Mouse (Mus musculus) activated CD4-positive, CD25-positive, alpha-beta regulatory T cell, adult 4 months (primary cell): Measurements from ENCODE around the gene Xcr1. TPM values are rescaled to one million over a fixed set of nuclear protein-coding genes. Genes with fewer than 3 reads are reported as not detected.

Experiments
- ATAC-seq: one replicate; pipeline ENCODE4 v1.8.0; 2017
- polyA plus RNA-seq, 2 experiments: library from polyadenylated mRNA; unstranded; fragments of 100-300 nt; shearing (Covaris generic); gene quantifications; one replicate each; pipeline ENCODE4 v1.2.1; 2017

Gene Xcr1
- polyA plus RNA-seq, 2 experiments from 2014 or later: 0.64 to 0.67 TPM

DNA sequence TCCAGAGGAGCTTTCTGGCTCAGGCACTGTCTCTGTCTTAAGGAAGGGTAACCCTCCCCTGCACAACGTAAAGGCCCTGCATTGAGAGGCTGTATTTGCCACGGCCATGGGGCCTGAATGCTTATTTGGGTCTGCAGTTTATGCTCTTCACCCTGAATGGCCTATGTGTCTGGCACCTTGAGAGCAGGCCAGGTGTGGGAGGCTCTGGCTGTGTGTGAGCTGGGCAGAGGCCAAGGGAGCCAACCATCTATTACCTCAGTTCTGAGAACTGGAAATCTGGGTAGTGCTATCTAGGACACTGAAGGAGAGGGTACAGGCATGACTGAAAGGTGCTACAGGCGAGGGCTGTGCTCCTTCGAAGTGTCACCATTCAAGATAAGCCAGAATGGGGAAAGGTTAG is 47.0 kb downstream of the Xcr1 start:
- no peak for ATAC-seq

DNA sequence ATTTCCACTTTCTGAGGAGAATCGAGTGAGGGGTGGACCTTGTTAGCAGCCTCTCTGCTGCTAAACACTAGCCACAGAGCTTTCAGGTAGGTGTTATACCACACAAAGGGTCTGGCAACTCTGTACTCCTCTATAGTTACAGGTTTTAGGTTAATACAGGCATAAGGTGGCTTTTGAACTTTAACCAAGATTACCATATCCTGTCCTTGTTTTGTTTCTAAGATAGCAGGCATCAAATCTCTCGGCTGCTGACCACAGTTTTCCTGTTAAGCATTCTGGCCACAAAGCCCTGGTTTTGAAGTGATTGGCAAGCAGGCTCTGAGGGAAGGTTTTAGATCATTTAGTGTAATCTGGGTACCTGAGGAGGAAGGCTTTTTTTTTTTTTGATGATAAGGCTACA is 47.5 kb downstream of the Xcr1 start:
- ATAC-seq: peak; percentile 80

DNA sequence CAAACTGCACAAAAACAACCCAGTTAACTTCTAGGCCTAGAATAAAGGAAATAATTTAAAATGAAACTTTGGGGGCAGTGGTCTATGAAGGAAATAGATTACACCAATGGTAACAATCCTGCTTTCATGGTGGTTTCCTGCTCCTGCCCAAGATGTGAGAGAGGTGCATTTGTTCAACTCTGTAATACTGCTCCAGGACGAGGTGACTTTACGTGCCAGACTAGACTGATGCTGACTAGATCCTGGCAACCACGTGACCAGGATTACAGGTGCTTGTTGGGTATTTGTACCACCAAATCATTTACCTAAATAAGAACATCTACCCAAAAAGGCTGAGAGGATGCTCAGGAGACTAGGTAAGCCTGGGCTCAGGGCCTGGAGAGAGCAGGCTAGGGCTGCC is 50.0 kb downstream of the Xcr1 start:
- peak; percentile 33 for ATAC-seq

DNA sequence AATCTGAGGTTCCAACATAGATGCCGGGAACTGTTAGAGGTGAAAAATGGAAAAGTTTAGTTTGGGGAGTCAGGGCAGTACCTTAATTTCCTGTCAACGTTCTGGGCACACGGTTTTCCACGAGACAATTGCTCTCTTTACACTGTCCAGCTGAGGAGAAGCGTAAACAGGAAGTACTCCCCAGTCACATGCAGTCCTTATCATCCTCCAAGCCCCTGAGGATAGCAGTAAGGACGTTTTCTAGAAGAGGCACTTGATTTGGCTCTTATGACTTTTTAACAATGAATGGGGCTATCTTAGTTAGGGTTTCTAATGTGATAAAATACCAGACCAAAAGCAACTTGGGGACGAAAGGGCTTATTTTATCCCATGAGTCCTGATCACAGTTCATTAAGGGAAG is 53.2 kb downstream of the Xcr1 start:
- no peak for ATAC-seq

DNA sequence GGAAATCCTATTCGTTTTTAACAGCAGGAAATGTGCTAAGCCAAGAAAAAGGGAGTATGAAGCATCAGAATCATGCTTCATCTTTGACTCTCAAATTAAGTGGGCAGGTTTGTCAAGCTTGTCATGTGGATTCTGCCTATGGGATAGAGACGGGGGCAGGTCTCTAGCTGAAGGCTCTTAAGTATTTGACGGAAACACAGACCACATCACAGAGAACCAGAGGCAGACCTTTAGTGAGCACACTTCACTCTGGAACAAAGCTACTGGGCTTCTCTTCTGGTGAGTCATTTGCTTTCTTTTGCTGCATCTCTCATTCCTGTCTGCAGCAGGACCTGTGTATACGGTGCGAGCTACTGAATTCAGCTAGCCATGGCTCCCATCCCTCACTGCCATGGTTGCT is 55.6 kb downstream of the Xcr1 start, which contains the start of gene Cxcr6:
Gene Cxcr6 (plus strand): TSS at position 209 of the 400 bp plus-strand sequence.
- peak; percentile 78 for ATAC-seq

DNA sequence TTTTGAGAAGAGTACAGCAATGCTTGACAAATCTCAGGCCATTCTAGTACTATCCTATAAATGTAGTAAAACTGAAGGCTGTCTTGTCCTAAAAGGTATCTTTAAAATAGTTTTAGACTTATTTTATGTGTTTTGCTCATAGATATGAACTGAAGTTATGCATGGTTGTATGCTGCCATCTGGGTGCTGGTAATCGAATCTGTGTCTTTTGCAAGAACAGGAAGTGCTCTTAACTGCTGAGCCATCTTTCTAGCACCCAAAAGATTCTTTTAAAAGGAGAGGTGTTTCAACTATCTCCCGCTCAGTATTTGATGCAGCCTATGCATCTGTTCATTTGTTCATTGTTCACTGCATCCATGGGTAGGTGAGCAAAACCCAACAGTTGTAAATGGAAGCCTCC is 56.6 kb downstream of the Xcr1 start:
- peak; percentile 15 for ATAC-seq

DNA sequence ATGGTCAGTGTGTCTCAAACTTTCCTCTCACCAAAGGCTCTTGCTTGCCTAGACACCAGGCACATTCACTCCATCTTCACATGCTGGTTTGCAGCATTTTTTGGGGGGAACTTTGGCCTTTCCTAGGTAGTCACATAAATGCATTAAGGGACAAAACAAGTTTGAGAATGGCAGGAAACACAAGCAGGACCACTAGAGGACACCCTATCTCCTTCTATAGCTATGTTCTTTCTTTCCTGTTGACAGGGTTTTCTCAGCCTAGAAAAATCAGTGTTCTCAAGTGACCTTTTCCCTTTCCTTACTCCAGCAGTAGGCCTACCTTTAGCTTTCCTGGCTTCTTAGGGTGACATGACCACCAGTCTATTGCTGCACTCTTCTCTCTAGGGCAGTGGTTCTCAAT is 58.9 kb downstream of the Xcr1 start:
- ATAC-seq: no peak

DNA sequence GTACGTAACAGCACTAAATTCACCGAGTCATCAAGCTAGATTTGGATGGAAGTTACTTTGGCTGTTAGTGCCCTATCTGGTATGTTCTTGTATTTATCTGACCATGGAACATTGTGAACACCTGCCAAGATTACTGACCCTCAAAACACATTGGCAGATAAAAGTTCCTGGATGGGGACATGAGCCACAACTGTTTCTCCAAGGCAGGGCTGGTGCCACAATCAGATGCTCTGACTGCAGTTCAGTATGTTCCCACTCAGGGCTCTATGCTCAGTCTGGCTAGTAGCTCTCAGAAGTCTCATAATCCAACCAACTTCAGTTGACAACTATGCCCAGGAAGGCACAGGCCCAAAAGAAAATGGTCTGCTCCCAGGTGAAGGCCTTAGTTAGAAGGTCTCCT is 59.4 kb downstream of the Xcr1 start:
- ATAC-seq: no peak

Other genes starting within 250 kb of the Xcr1 start
- gene Slc6a20b, start 229.5 kb downstream of the Xcr1 start, polyA plus RNA-seq: under 1 TPM; 0.47 to 0.83 TPM
- gene Ccr9, start 183.6 kb downstream of the Xcr1 start, polyA plus RNA-seq: 10 to 100 TPM; 15.3 to 36.5 TPM
- under 1 TPM in 1 of 2 experiments, not detected in 1; 0.54 TPM for gene Slc6a20a, start 183.1 kb downstream of the Xcr1 start, polyA plus RNA-seq
- 10 to 100 TPM; 51.1 to 71.1 TPM for gene Lztfl1, start 144.3 kb downstream of the Xcr1 start, polyA plus RNA-seq
- 100 to 1,000 TPM; 117 to 287 TPM for gene Cxcr6, start 55.6 kb downstream of the Xcr1 start, polyA plus RNA-seq
- 10 to 100 TPM; 27.8 to 29.5 TPM for gene Fyco1, start 10.1 kb downstream of the Xcr1 start, polyA plus RNA-seq
- under 1 TPM; 0.77 to 0.80 TPM for gene Ccr1, start 106.7 kb upstream of the Xcr1 start, polyA plus RNA-seq
- not detected for gene Ccr1l1, start 116.4 kb upstream of the Xcr1 start, polyA plus RNA-seq
- 1 to 10 TPM; 1.6 to 2.2 TPM for gene Ccr3, start 159.9 kb upstream of the Xcr1 start, polyA plus RNA-seq
- 100 to 1,000 TPM in 1 of 2 experiments, 10 to 100 TPM in 1; 81.2 to 144 TPM for gene Ccr2, start 239.9 kb upstream of the Xcr1 start, polyA plus RNA-seq